Mouse (Mus musculus) brain, embryonic 14.5 days (tissue): ENCODE results near the gene Gja5.

Source experiments
- CTCF ChIP-seq: fragments of 200-500 bp; IDR thresholded peaks from 2 replicates; pipeline ENCODE4 v1.5.1; 2012; ENCODE audit warnings: inconsistent platforms, mild to moderate bottlenecking, moderate library complexity, borderline replicate concordance; ENCODE audit not compliant: insufficient read depth, insufficient read length; ENCODE audit errors: extremely low read depth
- POLR2A ChIP-seq: fragments of 200-500 bp; IDR thresholded peaks from 2 replicates; pipeline ENCODE4 v1.6.1; 2012; ENCODE audit warnings: mild to moderate bottlenecking, inconsistent platforms, borderline replicate concordance; ENCODE audit not compliant: poor library complexity, insufficient read depth, insufficient read length, severe bottlenecking; ENCODE audit errors: extremely low read depth

- TF ChIP-seq CTCF (no peak), POLR2A (no peak)
Measured at GRCm38 (mm10) chr3:97124193-97124592, 219.7 kb downstream of the Gja5 start.
